Mouse (Mus musculus): ENCODE results near the gene Uba6.

- no peak for TF ChIP-seq POLR2A (IDR thresholded peaks at IDR 0.05; ENCODE audit: extremely low read depth, insufficient read depth, low read length)
- TF ChIP-seq CTCF (IDR thresholded peaks at IDR 0.05; ENCODE audit: low read depth, low read length): no peak
Measured at GRCm38 (mm10) chr5:86190290-86190689, 17.7 kb upstream of the Uba6 start.

Measured in liver, adult 2 months (tissue).